In genomic region chr14:33370056-33370455, GRCm38 (mm10) we compare ENCODE assay signal across 10 mouse cellular contexts.
DNase-seq lines count a peak whose midpoint lies in the region; ATAC-seq and TF ChIP-seq lines count a peak whose summit lies in the region.
"Had no signal": no experiment of that assay in that cellular context is flagged by ENCODE, and none has a peak within 500 bp of the region (broad histone marks: within the 10 kb centered on the region; RNA-seq: fewer than 3 reads in every experiment).

No protein-coding gene starts in this region.

- H3K4me3 ChIP-seq in heart, embryonic 10.5 days, result peak overlapping the region; percentile 22
- no peak overlapping the region for H3K4me3 ChIP-seq in intestine, embryonic 15.5 days (replicated peaks)
- H3K4me3 ChIP-seq in lung, postnatal 0 days (ENCODE audit: low read depth, low read length), result no peak overlapping the region

- H3K27ac ChIP-seq in heart, embryonic 10.5 days, result 0 out of 2 replicates have a peak overlapping the region, but pooled peaks have one; percentile 10
- no peak overlapping the region for H3K27ac ChIP-seq in intestine, embryonic 15.5 days
- H3K27ac ChIP-seq in lung, postnatal 0 days (ENCODE audit: low read length), result no peak overlapping the region

- DNase-seq in heart, embryonic 10.5 days (ENCODE audit: low spot score), result peak; percentile 74
- no peak for DNase-seq in heart, postnatal 10 days
- DNase-seq in ZHBTc4 (ENCODE audit: low read depth, low spot score), result peak; percentile 71
- DNase-seq in lung, postnatal 0 days (ENCODE audit: low spot score), result peak; percentile 59
- DNase-seq in gastrocnemius, postnatal 25 days, result no peak
- no peak for DNase-seq in adrenal gland, postnatal 14 days
- no peak for DNase-seq in layer of hippocampus, adult 9-11 months
- DNase-seq: layer of hippocampus, postnatal 36 days had no signal

- intact Hi-C loops in heart, postnatal 10 days (cut with DNase I), result loop anchor here (2.0 kb wide), 1 partner anchor 157 kb away; no protein-coding TSS in a partner anchor

- WGBS in heart, embryonic 10.5 days, result 11% methylated on average over 7 of the region's 7 CpGs
- WGBS in intestine, embryonic 15.5 days, result 8% methylated on average over 7 of the region's 7 CpGs
- 5% methylated on average over 7 of the region's 7 CpGs for WGBS in lung, postnatal 0 days

- H3K9ac ChIP-seq in intestine, embryonic 15.5 days, result no peak overlapping the region
- H3K9ac ChIP-seq in lung, postnatal 0 days (replicated peaks; ENCODE audit: low read depth), result no peak overlapping the region

- TF ChIP-seq CTCF in lung, postnatal 0 days (IDR thresholded peaks at IDR 0.05), result no peak

- ATAC-seq in intestine, embryonic 15.5 days, result peak; percentile 79
- peak; percentile 65 for ATAC-seq in lung, postnatal 0 days

- no peaks in the 10 kb centered on the region for H3K9me3 ChIP-seq in heart, embryonic 10.5 days
- H3K9me3 ChIP-seq in intestine, embryonic 15.5 days, result no peaks in the 10 kb centered on the region
- no peaks in the 10 kb centered on the region for H3K9me3 ChIP-seq in lung, postnatal 0 days (ENCODE audit: low read length)

- H3K4me1 ChIP-seq in heart, embryonic 10.5 days, result peaks cover 28% of the 10 kb centered on the region
- peaks cover 6% of the 10 kb centered on the region; the same call in 1 of the 2 replicates for H3K4me1 ChIP-seq in intestine, embryonic 15.5 days (replicated peaks)
- H3K4me1 ChIP-seq in lung, postnatal 0 days (ENCODE audit: insufficient read depth, low read depth, low read length), result peaks cover 6% of the 10 kb centered on the region; the same call in 1 of the 2 replicates

- peaks cover 28% of the 10 kb centered on the region; the same call in 1 of the 2 replicates for H3K27me3 ChIP-seq in heart, embryonic 10.5 days (ENCODE audit: insufficient read depth, poor library complexity, severe bottlenecking)
- no peaks in the 10 kb centered on the region for H3K27me3 ChIP-seq in intestine, embryonic 15.5 days (replicated peaks)
- no peaks in the 10 kb centered on the region for H3K27me3 ChIP-seq in lung, postnatal 0 days (replicated peaks; ENCODE audit: insufficient read depth, low read length)
- H3K27me3 ChIP-seq: CH12.LX had no signal

- no peak for TF ChIP-seq EP300 in lung, postnatal 0 days (IDR thresholded peaks at IDR 0.05)

- peak overlapping the region; percentile 45 for H3K4me2 ChIP-seq in intestine, embryonic 15.5 days (replicated peaks)
- H3K4me2 ChIP-seq in lung, postnatal 0 days (replicated peaks; ENCODE audit: low read depth, low read length), result no peak overlapping the region

- no peaks in the 10 kb centered on the region for H3K36me3 ChIP-seq in heart, embryonic 10.5 days
- no peaks in the 10 kb centered on the region for H3K36me3 ChIP-seq in intestine, embryonic 15.5 days
- no peaks in the 10 kb centered on the region for H3K36me3 ChIP-seq in lung, postnatal 0 days (ENCODE audit: insufficient read depth, low read length)

Comparison
In these comparisons a context has a peak if more than half of its experiments do, and no peak if none do; other contexts are left out.
1. DNase-seq: peak in heart, embryonic 10.5 days (single experiment), ZHBTc4 (single experiment) and lung, postnatal 0 days (single experiment); none in heart, postnatal 10 days (0 of 2), gastrocnemius, postnatal 25 days (single experiment), adrenal gland, postnatal 14 days (single experiment) and layer of hippocampus, adult 9-11 months (single experiment).